Mouse (Mus musculus) heart, postnatal 10 days (tissue): ENCODE measurements around the gene Atg13. TPM values are rescaled to one million over a fixed set of nuclear protein-coding genes. Genes with fewer than 3 reads are reported as not detected.

ENCODE experiments used
- total RNA-seq, 2 experiments: library from RNA; stranded (reverse); gene quantifications; 2 replicates each; pipeline ENCODE4 v1.2.3; 2021

Gene Atg13
- total RNA-seq, 2 experiments from 2014 or later = 37.5 to 39.7 TPM

Other genes starting within 250 kb of the Atg13 start
- gene Ckap5, start 183.8 kb downstream of the Atg13 start, total RNA-seq = 10 to 100 TPM; 56.7 to 69.6 TPM
- under 1 TPM in 1 of 2 experiments, not detected in 1; 0.12 TPM for gene F2, start 74.2 kb downstream of the Atg13 start, total RNA-seq
- 10 to 100 TPM; 10.6 to 12.6 TPM for gene Zfp408, start 60.8 kb downstream of the Atg13 start, total RNA-seq
- 10 to 100 TPM; 50.3 to 51.9 TPM for gene Arhgap1, start 60.7 kb downstream of the Atg13 start, total RNA-seq
- gene Harbi1, start 276 bp upstream of the Atg13 start, total RNA-seq = 1 to 10 TPM; 5.2 to 7.8 TPM
- gene Ambra1, start 19.6 kb upstream of the Atg13 start, total RNA-seq = 10 to 100 TPM; 21.9 to 22.7 TPM
- gene Chrm4, start 216.7 kb upstream of the Atg13 start, total RNA-seq = under 1 TPM in 1 of 2 experiments, not detected in 1; 0.17 TPM
- 10 to 100 TPM; 51.5 to 56.1 TPM for gene Mdk, start 221.7 kb upstream of the Atg13 start, total RNA-seq
- gene Gm9821, start 235.1 kb upstream of the Atg13 start, total RNA-seq = not detected